Comparison of ENCODE assay signal across 9 mouse cellular contexts in the genomic region with DNA sequence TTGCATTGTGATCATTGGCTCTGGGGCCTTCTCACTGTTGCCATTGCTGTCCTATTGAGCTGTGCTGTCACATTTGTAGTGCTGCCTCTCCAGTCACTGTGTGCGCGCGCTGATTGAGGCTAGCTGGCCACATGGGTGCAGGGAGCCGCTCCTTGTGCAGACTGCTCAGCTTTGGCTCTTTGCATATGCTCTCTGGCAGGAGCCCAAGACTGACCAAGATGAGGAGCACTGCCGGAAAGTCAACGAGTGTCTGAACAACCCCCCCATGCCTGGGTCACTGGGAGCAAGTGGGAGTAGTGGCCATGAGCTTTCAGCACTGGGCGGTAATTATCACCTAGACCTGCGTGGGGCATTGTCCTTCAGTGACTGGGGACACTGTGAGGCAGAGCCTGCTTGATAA. TPM values are rescaled to one million over a fixed set of nuclear protein-coding genes. Genes with fewer than 3 reads are reported as not detected.
DNase-seq lines count a peak whose midpoint lies in the region; ATAC-seq and TF ChIP-seq lines count a peak whose summit lies in the region.
"Not testable (repeated sequence)": the region's sequence is repeated elsewhere in the genome, so short reads cannot be mapped to it uniquely, and the experiment has no call there.
"Had no signal": no experiment of that assay in that cellular context is flagged by ENCODE, and none has a peak within 500 bp of the region (broad histone marks: within the 10 kb centered on the region; RNA-seq: fewer than 3 reads in every experiment).

No protein-coding gene starts in this region.

- intact Hi-C loops in left cerebral cortex, adult 2 months (cut with DNase I): loop anchor here (5.0 kb wide), 1 partner anchor 71 kb away; a partner anchor contains a TSS

- peak; percentile 16 for DNase-seq in NIH3T3 (ENCODE audit: low read depth)
- peak; percentile 42 for DNase-seq in cerebellum, adult 9-10 months
- DNase-seq in left cerebral cortex, adult 2 months (ENCODE audit: extremely low spot score in 1 of 2, low spot score in 2 of 2): not testable (repeated sequence)
- peak; percentile 41 for DNase-seq in urinary bladder, postnatal 14 days (ENCODE audit: low spot score)

- TF ChIP-seq POLR2A in embryonic fibroblast, embryonic 13.5 days (IDR thresholded peaks at IDR 0.05; ENCODE audit: low read depth, low read length); myocyte (IDR thresholded peaks at IDR 0.05; ENCODE audit: insufficient read length, low read depth): not testable (repeated sequence)

- H3K9me3 ChIP-seq in hindbrain, embryonic 12.5 days (replicated peaks); lung, embryonic 15.5 days: not testable (repeated sequence)

- H3K36me3 ChIP-seq in hindbrain, embryonic 12.5 days: peaks cover 58% of the 10 kb centered on the region
- peaks cover 52% of the 10 kb centered on the region for H3K36me3 ChIP-seq in lung, embryonic 15.5 days
- not testable (repeated sequence) for H3K36me3 ChIP-seq in myocyte (ENCODE audit: control insufficient read depth, insufficient read depth)

- H3K27ac ChIP-seq in embryonic fibroblast, embryonic 13.5 days (ENCODE audit: insufficient read depth, low read length); hindbrain, embryonic 12.5 days; left cerebral cortex, adult 2 months; lung, embryonic 15.5 days: not testable (repeated sequence)

- peaks cover 27% of the 10 kb centered on the region for H3K79me2 ChIP-seq in myocyte (ENCODE audit: control insufficient read depth, insufficient read depth)

- H3K4me1 ChIP-seq in embryonic fibroblast, embryonic 13.5 days (ENCODE audit: control insufficient read depth, insufficient read depth, low read length): not testable (repeated sequence)
- peaks cover 16% of the 10 kb centered on the region for H3K4me1 ChIP-seq in hindbrain, embryonic 12.5 days
- peaks cover 25% of the 10 kb centered on the region for H3K4me1 ChIP-seq in lung, embryonic 15.5 days

- H3K4me3 ChIP-seq in embryonic fibroblast, embryonic 13.5 days (ENCODE audit: insufficient read depth, low read length): peak overlapping the region; percentile 73; the same call in 1 of the 2 replicates
- H3K4me3 ChIP-seq in hindbrain, embryonic 12.5 days; lung, embryonic 15.5 days: not testable (repeated sequence)
- 0 out of 2 replicates have a peak overlapping the region, but pooled peaks have one; percentile 16 for H3K4me3 ChIP-seq in left cerebral cortex, adult 2 months
- H3K4me3 ChIP-seq in myocyte: peak overlapping the region; percentile 52

- H3ac ChIP-seq in myocyte (ENCODE audit: control insufficient read depth, insufficient read length): not testable (repeated sequence)

- TF ChIP-seq CTCF in embryonic fibroblast, embryonic 13.5 days (IDR thresholded peaks at IDR 0.05; ENCODE audit: borderline replicate concordance, insufficient read depth, low read length); left cerebral cortex, adult 2 months (IDR thresholded peaks at IDR 0.05): not testable (repeated sequence)

- 93% methylated on average over 8 of the region's 8 CpGs for WGBS in hindbrain, embryonic 12.5 days
- 73% methylated on average over 8 of the region's 8 CpGs for WGBS in lung, embryonic 15.5 days

- not testable (repeated sequence) for H3K27me3 ChIP-seq in hindbrain, embryonic 12.5 days; lung, embryonic 15.5 days; myocyte (ENCODE audit: control insufficient read depth, insufficient read depth, insufficient read length)

- not testable (repeated sequence) for H3K9ac ChIP-seq in hindbrain, embryonic 12.5 days; lung, embryonic 15.5 days

- peak overlapping the region; percentile 99; the same call in 1 of the 2 replicates for H3K4me2 ChIP-seq in hindbrain, embryonic 12.5 days (replicated peaks)
- 0 out of 2 replicates have a peak overlapping the region, but pooled peaks have one; percentile 82 for H3K4me2 ChIP-seq in lung, embryonic 15.5 days
- peak overlapping the region; percentile 99 for H3K4me2 ChIP-seq in myocyte (ENCODE audit: low read depth)

- ATAC-seq in hindbrain, embryonic 12.5 days (ENCODE audit: low FRiP score); lung, embryonic 15.5 days (ENCODE audit: borderline replicate concordance, extremely low read depth, low FRiP score, low TSS enrichment): not testable (repeated sequence)

RNA-seq across cellular contexts. Expression of a gene that starts 2.4 kb away (rescaled TPM):
- polyA plus RNA-seq in embryonic fibroblast, embryonic 13.5 days (2011; ENCODE audit: insufficient read length, low read depth, missing spikeins): 44.5 and 53.3 TPM in 2 replicates
- 198 and 200 TPM in 2 replicates for polyA plus RNA-seq in hindbrain, embryonic 12.5 days (2016; fragmentation: Nextera tagmentation; extraction: Ambion mirVana)
- 100 to 1,000 TPM in 1 of 2 experiments, 10 to 100 TPM in 1; 96.4 to 101 TPM for total RNA-seq in left cerebral cortex, adult 2 months (2021)
- polyA plus RNA-seq in lung, embryonic 15.5 days (2015; fragmentation: Nextera tagmentation; extraction: Ambion mirVana): 184 and 191 TPM in 2 replicates
- polyA plus RNA-seq in myocyte (2012; fragmentation: generic; extraction: Trizol): 188 TPM

RNA-seq across cellular contexts. Expression of a gene that starts 51.9 kb away (rescaled TPM):
- 31.0 and 51.1 TPM in 2 replicates for polyA plus RNA-seq in embryonic fibroblast, embryonic 13.5 days (2011; ENCODE audit: insufficient read length, low read depth, missing spikeins)
- polyA plus RNA-seq in hindbrain, embryonic 12.5 days (2016; fragmentation: Nextera tagmentation; extraction: Ambion mirVana): 5.8 and 8.7 TPM in 2 replicates
- total RNA-seq in left cerebral cortex, adult 2 months (2021): 10 to 100 TPM in 1 of 2 experiments, 1 to 10 TPM in 1; 9.5 to 11.2 TPM
- polyA plus RNA-seq in lung, embryonic 15.5 days (2015; fragmentation: Nextera tagmentation; extraction: Ambion mirVana): 79.0 and 83.2 TPM in 2 replicates
- polyA plus RNA-seq in myocyte (2012; fragmentation: generic; extraction: Trizol): 80.8 TPM
- polyA plus RNA-seq: macrophage had no signal

RNA-seq across cellular contexts. Expression of a gene that starts 54.6 kb away (rescaled TPM):
- polyA plus RNA-seq in embryonic fibroblast, embryonic 13.5 days (2011; ENCODE audit: insufficient read length, low read depth, missing spikeins): 34.0 and 39.3 TPM in 2 replicates
- 52.2 and 53.8 TPM in 2 replicates for polyA plus RNA-seq in hindbrain, embryonic 12.5 days (2016; fragmentation: Nextera tagmentation; extraction: Ambion mirVana)
- total RNA-seq in left cerebral cortex, adult 2 months (2021): 10 to 100 TPM; 46.2 to 50.6 TPM
- 30.9 and 32.5 TPM in 2 replicates for polyA plus RNA-seq in lung, embryonic 15.5 days (2015; fragmentation: Nextera tagmentation; extraction: Ambion mirVana)
- polyA plus RNA-seq in myocyte (2012; fragmentation: generic; extraction: Trizol): 34.8 TPM
